Mouse (Mus musculus) stomach, embryonic 16.5 days (tissue): ENCODE data around the gene Crxos. TPM values are rescaled to one million over a fixed set of nuclear protein-coding genes. Genes with fewer than 3 reads are reported as not detected.

Source experiments
- ATAC-seq: fragments of 200-750 bp; cut with Nextera tagmentation; 2 replicates; pipeline ENCODE4 v1.8.0; 2017; ENCODE audit warnings: moderate number of reproducible peaks, moderate TSS enrichment; ENCODE audit not compliant: insufficient read depth, low FRiP score
- H3K27ac ChIP-seq: fragments of 300-500 bp; sonication (generic); 2 replicates; pipeline ENCODE4 v1.5.1; 2014; ENCODE audit warnings: low read length
- H3K27me3 ChIP-seq: fragments of 300-500 bp; sonication (generic); 2 replicates; pipeline ENCODE4 v1.6.1; 2014; ENCODE audit warnings: low read length, control low read depth, mixed read lengths; ENCODE audit not compliant: control insufficient read depth, insufficient read depth
- H3K36me3 ChIP-seq: fragments of 300-500 bp; sonication (generic); 2 replicates; pipeline ENCODE4 v1.6.1; 2014; ENCODE audit warnings: low read length; ENCODE audit not compliant: control insufficient read depth, insufficient read depth
- H3K4me1 ChIP-seq: fragments of 300-500 bp; sonication (generic); 2 replicates; pipeline ENCODE4 v1.6.1; 2014; ENCODE audit warnings: low read length, control low read depth, mixed read lengths; ENCODE audit not compliant: control insufficient read depth, insufficient read depth
- H3K4me2 ChIP-seq: fragments of 300-500 bp; sonication (generic); 2 replicates; pipeline ENCODE4 v1.6.1; 2014; ENCODE audit warnings: low read depth, low read length, mixed read lengths
- H3K4me3 ChIP-seq: fragments of 300-500 bp; sonication (generic); replicated peaks from 2 replicates; pipeline ENCODE4 v1.5.1; 2014; ENCODE audit warnings: mild to moderate bottlenecking, low read length
- H3K9ac ChIP-seq: fragments of 300-500 bp; sonication (generic); 2 replicates; pipeline ENCODE4 v1.6.1; 2014; ENCODE audit warnings: low read length
- H3K9me3 ChIP-seq: fragments of 300-500 bp; sonication (generic); replicated peaks from 2 replicates; pipeline ENCODE4 v1.6.1; 2016; ENCODE audit warnings: low read length, control low read depth; ENCODE audit not compliant: control insufficient read depth
- WGBS: fragments of 180-500 bp; shearing (Covaris S2); extraction: QIAGEN DNeasy Blood & Tissue Kit; methylation state at CpG from one replicate; pipeline ENCODE4 v1.1.7; 2014; 5-methylcytosine and 5-hydroxymethylcytosine counted together
- polyA plus RNA-seq: library from polyadenylated mRNA; unstranded; fragments of >200 nt; fragmentation: Nextera tagmentation; extraction: Ambion mirVana; gene quantifications from 2 replicates; pipeline ENCODE4 v1.2.1, GENCODE M21; 2015

Crxos gene
- polyA plus RNA-seq, 1 experiment from 2014 or later = not detected

GRCm38 (mm10) chr7:15948381-15948941 lies 66.0 kb downstream of the Crxos start:
- Histone ChIP-seq H3K27me3 (no peaks in the 10 kb centered on the region), H3K9ac (peak overlapping the region; percentile 14), H3K36me3 (peaks cover 12% of the 10 kb centered on the region), H3K27ac (peak overlapping the region; percentile 59), H3K4me1 (peaks cover 22% of the 10 kb centered on the region), H3K4me3 (peak overlapping the region; percentile 32), H3K9me3 (peaks cover 3% of the 10 kb centered on the region; the same call in 1 of the 2 replicates), H3K4me2 (peak overlapping the region; percentile 56)
- WGBS = 2% methylated on average over 23 of the region's 23 CpGs
- ATAC-seq = peak; percentile 80

GRCm38 (mm10) chr7:15949216-15949790 lies 66.9 kb downstream of the Crxos start:
- no peak for ATAC-seq
- H3K9me3 ChIP-seq = peaks cover 3% of the 10 kb centered on the region; the same call in 1 of the 2 replicates
- peaks cover 18% of the 10 kb centered on the region for H3K4me1 ChIP-seq
- H3K4me3 ChIP-seq = no peak overlapping the region
- WGBS = 80% methylated on average over 7 of the region's 7 CpGs
- H3K36me3 ChIP-seq = peaks cover 20% of the 10 kb centered on the region
- H3K9ac ChIP-seq = peak overlapping the region; percentile 14
- peak overlapping the region; percentile 56 for H3K4me2 ChIP-seq
- H3K27me3 ChIP-seq = no peaks in the 10 kb centered on the region
- peak overlapping the region; percentile 59 for H3K27ac ChIP-seq

GRCm38 (mm10) chr7:15950008-15950407 lies 67.6 kb downstream of the Crxos start:
- 83% methylated on average over 15 of the region's 15 CpGs for WGBS
- H3K4me3 ChIP-seq = no peak overlapping the region
- no peak for ATAC-seq
- H3K9ac ChIP-seq = no peak overlapping the region
- no peaks in the 10 kb centered on the region for H3K27me3 ChIP-seq
- peaks cover 3% of the 10 kb centered on the region; the same call in 1 of the 2 replicates for H3K9me3 ChIP-seq
- H3K36me3 ChIP-seq = peaks cover 22% of the 10 kb centered on the region
- H3K27ac ChIP-seq = no peak overlapping the region
- peaks cover 11% of the 10 kb centered on the region for H3K4me1 ChIP-seq
- H3K4me2 ChIP-seq = no peak overlapping the region

- peaks cover 32% of the 10 kb centered on the region for H3K36me3 ChIP-seq
Measured at GRCm38 (mm10) chr7:15952416-15952815, 70.0 kb downstream of the Crxos start.

More at GRCm38 (mm10) chr7:15952416-15952815, 70.0 kb downstream of the Crxos start:
- ATAC-seq = no peak
- 62% methylated on average over 3 of the region's 3 CpGs for WGBS
- Histone ChIP-seq H3K4me2 (no peak overlapping the region), H3K9me3 (peaks cover 3% of the 10 kb centered on the region; the same call in 1 of the 2 replicates), H3K4me3 (no peak overlapping the region), H3K27me3 (no peaks in the 10 kb centered on the region), H3K4me1 (peaks cover 13% of the 10 kb centered on the region), H3K27ac (no peak overlapping the region), H3K9ac (no peak overlapping the region)

Other genes starting within 250 kb of the Crxos start
- gene Obox3, start 242.7 kb upstream of the Crxos start, polyA plus RNA-seq = not detected in 2 replicates
- gene Obox5, start 132.5 kb upstream of the Crxos start, polyA plus RNA-seq = not detected in 2 replicates
- gene Obox6, start 42.9 kb upstream of the Crxos start, polyA plus RNA-seq = not detected in 2 replicates
- gene Crx, start 2.6 kb upstream of the Crxos start, polyA plus RNA-seq = not detected in 2 replicates
- 684 and 739 TPM in 2 replicates for gene Selenow, start 39.8 kb downstream of the Crxos start, polyA plus RNA-seq
- 162 and 168 TPM in 2 replicates for gene Nop53, start 63.5 kb downstream of the Crxos start, polyA plus RNA-seq
- gene Ehd2, start 85.0 kb downstream of the Crxos start, polyA plus RNA-seq = 65.8 and 76.3 TPM in 2 replicates
- gene Bicra, start 165.3 kb downstream of the Crxos start, polyA plus RNA-seq = 3.9 and 4.5 TPM in 2 replicates
- gene Zfp541, start 179.2 kb downstream of the Crxos start, polyA plus RNA-seq = 0.05 and 0.10 TPM in 2 replicates
- 206 and 230 TPM in 2 replicates for gene Napa, start 215.8 kb downstream of the Crxos start, polyA plus RNA-seq
- gene Kptn, start 237.3 kb downstream of the Crxos start, polyA plus RNA-seq = 26.7 and 27.2 TPM in 2 replicates
- gene Slc8a2, start 247.2 kb downstream of the Crxos start, polyA plus RNA-seq = 0.25 TPM in 2 replicates